Mouse (Mus musculus): ENCODE measurements around the gene Gm42372. TPM values are rescaled to one million over a fixed set of nuclear protein-coding genes. Genes with fewer than 3 reads are reported as not detected.
A peak's percentile ranks its signal among the peaks of the same experiment; 100 is the strongest.
"Not testable (repeated sequence)": the region's sequence is repeated elsewhere in the genome, so short reads cannot be mapped to it uniquely, and the experiment has no call there.

The Gm42372 gene
- not detected for total RNA-seq (2022)

DNA sequence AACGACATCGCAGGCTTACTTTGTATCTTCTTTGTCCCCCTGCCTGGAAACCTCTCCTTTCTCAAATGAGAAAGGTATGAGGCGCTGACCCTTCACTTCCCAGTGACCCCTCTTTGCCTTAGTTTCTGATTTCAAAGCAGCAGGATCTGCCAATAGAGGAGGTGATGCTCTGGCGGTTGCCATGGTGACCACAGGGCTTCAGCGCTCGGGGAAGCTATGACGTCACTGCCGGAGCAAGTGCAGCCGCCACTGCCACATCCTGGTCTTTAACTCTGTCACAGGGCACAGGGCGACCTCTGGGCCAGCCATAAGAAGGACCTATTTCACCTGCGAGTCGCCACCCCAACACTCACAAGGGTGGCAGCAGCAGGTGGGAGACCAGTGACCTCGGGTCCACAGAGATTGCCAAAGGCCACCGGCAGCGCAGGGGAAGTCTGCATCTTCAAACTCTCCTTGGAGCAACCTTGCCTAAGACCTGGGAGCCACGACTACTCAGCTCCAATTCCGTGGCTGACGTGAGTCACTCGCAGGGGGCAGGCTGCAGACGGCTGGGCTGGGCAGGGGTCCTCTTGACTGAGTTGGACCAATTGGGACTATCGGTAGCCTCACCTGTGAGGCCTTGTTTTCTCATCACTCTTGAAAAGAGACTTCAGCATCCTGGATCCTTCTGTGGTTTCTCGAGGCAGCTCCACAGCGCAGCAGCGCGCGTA is at the start of gene Gm42372:
Gm42372 (plus strand) TSS at position 228 of the 710 bp plus-strand sequence.
- no peak for DNase-seq (ENCODE audit: low spot score)

GRCm38 (mm10) chr7:16937312-16937711 is 45.6 kb upstream of the Gm42372 start:
- DNase-seq (ENCODE audit: low spot score), result no peak

GRCm38 (mm10) chr7:16938117-16938791 is 44.6 kb upstream of the Gm42372 start:
- DNase-seq (ENCODE audit: low spot score), result no peak

DNA sequence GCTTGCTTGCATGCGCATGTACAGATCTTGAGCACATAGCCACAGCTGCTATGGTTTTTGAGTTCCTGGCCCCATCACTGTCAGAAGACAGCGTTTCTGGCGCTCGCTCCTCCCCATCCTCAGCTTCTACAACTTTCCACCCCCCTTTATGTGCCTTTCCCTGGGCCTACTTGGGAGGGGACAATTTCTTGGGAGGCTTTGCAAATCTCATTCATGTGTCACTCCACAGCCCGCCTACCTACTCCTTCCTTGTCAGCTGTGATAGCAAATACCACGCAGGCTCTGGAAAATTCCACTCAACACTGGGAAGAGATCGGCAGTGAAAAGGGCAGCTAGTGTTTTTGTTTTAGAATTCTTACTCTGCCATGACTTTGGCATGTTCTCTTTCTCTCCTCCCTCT is 42.6 kb upstream of the Gm42372 start:
- no peak for DNase-seq (ENCODE audit: low spot score)

DNA sequence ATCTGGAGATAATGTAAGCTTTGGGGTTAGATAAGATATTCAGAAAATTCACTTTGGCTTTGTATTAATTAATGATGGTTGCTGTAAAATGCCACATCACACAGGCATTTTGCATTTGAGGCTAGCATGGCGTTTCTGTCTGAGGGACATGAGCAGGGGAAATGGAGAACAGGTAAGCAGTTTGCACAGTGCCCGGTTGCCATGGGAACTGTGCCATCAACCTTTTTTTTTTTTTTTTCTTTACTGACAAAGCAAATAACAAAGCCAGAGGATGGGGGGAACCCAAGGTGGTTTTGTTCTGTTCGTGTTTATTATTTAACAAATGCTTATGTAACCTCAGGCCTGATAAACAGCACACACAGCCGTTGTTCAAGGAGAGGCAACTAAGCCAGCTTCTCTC is 40.0 kb upstream of the Gm42372 start:
- no peak for DNase-seq (ENCODE audit: low spot score)

- no peak for DNase-seq (ENCODE audit: low spot score)
These were observed 38.7 kb upstream of the Gm42372 start, which contains the start of gene Pnmal2 for GRCm38 (mm10) chr7:16944061-16944807. TSS of gene Pnmal2 (plus strand) at chr7:16944682.

- DNase-seq (ENCODE audit: low spot score), result no peak
These were observed 38.0 kb upstream of the Gm42372 start for GRCm38 (mm10) chr7:16944808-16945315.

GRCm38 (mm10) chr7:16945419-16945818 is 37.5 kb upstream of the Gm42372 start:
- DNase-seq (ENCODE audit: low spot score), result no peak

- DNase-seq (ENCODE audit: low spot score), result no peak
These were observed 36.2 kb upstream of the Gm42372 start for GRCm38 (mm10) chr7:16946441-16947348.

GRCm38 (mm10) chr7:16947349-16947895 is 35.5 kb upstream of the Gm42372 start:
- DNase-seq (ENCODE audit: low spot score), result no peak

- no peak for DNase-seq (ENCODE audit: low spot score)
These were observed 34.9 kb upstream of the Gm42372 start for GRCm38 (mm10) chr7:16947959-16948361.

DNA sequence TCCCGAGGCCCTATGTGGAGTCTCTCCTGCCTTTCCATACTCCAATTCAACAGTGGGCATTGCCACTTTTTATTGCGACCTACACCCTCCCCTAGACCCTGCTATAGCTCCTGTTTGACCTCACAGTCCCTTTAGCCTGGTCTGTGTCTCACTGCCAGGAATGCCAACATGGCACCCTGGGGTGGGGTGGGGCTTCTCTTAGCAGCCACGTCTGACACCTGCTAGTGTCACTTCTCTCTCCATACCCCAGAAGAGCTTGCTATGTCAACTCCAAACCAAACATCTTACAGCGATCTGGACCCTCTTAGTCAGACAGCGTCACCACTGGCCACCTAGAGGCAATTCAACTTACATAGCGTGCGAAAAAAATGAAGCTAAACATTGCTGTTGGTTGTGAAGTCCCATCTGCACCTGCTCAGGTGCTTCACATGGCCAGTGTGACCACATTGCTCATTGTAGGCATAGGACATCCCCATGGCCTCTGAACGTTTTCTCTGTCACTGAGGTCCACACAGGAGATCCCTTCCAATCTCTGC is 33.9 kb upstream of the Gm42372 start:
- no peak for DNase-seq (ENCODE audit: low spot score)

DNA sequence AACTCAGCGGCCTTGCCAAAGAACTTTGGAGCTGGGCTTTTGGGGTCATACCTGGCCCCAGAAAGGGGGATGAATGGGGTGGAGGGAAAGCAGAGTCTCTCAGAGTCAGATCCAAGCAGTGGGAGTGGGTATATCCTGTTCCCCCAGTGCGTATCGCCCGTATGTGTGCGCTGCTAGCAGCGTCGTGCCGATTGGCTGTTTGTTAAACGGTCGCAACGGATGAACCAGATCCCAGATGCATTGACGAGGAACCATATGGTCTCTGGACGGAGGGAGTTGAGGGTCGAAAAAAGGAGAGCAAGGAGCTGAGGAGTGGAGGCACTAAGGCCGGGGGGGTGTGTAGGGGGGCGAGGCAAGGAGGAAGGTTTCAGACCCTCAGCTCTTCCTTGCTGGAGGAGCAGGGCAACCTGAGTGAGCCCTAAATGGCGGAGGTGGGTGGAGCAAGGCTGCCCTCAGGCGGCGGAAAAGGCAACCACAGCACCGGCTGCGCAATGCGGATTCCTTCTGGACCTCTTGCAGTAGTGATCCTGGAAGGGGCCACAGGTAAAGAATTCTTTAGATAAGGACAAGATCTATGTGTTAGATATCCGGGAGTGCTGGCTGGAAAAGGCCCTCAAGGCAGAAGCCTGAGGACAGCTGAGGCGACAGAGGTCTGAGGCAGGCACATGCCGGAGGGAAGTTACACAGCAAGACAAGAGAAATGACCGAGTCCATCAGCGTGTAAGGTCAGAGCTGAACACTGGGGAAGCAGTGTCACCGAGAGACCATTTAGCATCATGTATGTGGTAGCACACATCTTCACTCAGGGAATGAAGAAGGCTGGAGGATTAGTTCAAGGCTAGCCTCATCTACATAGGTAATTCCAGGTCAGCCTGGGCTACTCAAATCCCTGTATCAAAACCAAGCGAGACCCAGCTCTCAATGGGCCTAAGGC is 32.7 kb upstream of the Gm42372 start:
- DNase-seq (ENCODE audit: low spot score), result peak; percentile 60

DNA sequence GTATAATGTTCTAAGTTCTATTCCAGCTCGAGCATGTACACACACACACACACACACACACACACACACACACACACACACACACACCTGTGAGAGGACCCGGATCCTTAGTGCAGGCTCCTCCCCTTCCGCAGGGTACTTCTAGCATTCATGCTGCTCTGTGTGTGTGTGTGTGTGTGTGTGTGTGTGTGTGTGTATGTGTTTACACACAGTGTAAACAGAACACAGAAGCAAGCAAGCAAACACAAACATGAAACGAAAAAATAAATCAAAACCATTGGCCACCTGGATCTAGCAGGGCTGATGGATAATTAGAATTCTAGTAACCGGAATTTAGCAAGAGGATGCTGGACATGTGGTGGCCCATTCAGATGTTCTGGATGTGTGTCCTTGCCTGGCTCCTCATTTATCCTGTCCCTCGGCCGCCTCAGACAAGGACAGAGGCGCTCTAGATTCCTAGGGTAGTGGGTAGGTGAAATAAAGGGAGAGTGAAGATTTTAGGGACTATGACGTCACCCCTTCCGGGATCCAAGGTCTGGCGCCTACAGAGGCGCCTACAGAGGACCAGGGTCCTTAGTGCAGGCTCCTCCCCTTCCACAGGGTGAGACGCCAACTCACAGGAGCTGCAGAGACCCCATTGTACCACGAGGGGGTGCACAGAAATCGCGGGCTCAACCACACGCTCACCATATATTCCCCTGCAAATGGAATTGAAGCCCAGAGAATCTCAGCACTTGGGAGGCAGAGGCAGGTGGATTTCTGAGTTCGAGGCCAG is 31.8 kb upstream of the Gm42372 start:
- DNase-seq (ENCODE audit: low spot score), result peak; percentile 80

DNA sequence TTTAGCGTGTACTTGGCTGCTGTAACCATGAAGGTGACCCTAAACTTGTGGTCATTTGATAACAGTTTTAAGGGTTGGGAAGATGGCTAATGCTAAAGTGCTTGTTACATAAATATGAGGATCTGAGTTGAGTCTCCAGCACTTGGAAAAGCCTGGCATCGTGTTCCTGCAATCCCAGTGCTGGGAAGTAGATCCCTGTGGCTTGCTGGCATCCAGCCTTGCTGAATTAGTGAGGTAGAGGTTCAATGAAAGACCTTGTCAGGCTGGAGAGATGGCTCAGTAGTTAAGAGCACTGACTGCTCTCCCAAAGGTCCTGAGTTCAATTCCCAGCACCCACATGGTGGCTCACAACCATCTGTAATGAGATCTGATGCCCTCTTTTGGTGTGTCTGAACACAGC is 29.1 kb upstream of the Gm42372 start:
- not testable (repeated sequence) for DNase-seq (ENCODE audit: low spot score)

- DNase-seq (ENCODE audit: low spot score), result no peak
These were observed 27.2 kb upstream of the Gm42372 start for GRCm38 (mm10) chr7:16955712-16956111.

DNA sequence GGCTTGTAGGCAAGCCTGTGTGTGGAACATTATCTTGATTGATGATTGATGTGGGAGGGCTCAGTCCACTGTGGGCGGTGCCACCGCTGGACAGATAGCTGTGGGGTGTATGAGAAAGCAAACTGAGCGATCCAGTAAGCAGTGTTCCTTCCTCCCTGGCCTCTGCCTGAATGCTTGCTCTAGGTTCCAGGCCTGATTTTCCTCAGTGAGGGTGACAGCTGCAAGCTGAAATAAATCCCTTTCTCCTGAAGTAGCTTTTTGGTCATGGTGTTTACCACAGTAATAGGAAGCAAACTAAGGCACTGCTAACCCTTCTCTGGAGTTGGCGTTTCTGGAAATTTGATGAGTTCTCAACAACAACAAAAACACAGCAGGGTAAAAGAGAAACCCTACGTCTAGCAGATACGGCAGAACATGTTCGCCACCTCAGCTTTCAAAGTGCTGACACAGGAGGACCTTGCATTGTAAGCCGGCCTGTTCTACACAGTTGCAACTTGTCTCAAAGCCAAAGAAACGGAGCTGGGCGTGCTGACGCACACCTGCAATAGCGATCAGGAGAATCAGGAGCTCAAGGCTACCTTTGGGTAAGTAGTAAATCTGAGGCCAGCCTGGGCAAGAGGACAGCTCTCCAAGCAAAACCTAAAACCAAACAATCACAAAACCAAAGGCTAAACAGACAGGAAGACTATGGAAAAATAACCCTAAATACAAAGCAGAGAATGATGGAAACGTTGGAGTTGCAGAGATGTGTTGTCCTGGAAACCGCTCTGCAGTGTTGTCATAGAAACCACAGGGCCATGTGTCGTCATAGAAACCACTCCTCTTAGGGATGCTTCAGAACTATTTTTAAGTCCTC is 26.2 kb upstream of the Gm42372 start:
- no peak for DNase-seq (ENCODE audit: low spot score)

Data from heart, adult 8-10 months (tissue).